Mouse (Mus musculus) layer of hippocampus, adult 11-12 months (tissue): ENCODE measurements around the gene Arhgef12.

Source experiments
- DNase-seq: peaks from one replicate; pipeline ENCODE4 v3.0.0; 2022; ENCODE audit warnings: low spot score

The Arhgef12 gene

DNA sequence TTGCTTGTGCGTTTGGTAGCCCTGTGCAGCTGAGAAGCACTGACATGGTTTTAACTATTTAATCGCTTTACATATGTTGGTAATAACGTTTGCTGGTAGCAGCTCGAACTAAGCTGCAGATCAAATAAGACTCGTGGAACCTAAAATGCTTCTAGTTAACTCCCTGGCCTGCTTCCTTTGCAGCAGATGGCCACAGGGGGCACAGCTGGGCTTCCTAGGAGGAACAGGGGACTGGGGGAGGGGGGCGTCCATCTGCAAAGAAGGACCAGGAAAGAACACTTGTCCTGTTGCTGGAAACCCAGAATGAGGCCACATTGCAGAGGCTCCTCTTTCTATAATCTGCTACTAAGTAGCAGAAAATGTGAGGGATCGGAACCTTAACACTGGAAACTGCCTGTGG is 186.8 kb downstream of the Arhgef12 start:
- DNase-seq = peak; percentile 35

DNA sequence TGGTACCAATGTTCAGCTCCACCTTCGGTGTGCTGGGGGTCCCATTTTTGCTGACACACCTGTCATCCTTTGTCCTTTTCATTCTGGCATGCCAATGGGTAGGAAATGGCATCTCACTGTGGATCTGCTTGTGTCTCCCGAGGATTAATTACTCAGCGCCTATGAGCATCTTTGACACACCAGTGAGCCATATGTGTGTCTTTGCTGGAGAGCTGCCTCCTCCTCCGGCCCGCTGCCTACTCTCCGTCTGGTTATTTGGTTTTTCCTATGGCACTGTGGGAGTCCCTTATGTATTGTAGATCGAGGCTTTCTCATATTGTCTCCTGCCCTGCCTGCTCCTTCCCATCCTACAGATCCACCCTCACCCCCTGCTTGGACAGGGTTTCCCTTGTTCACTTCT is 189.1 kb downstream of the Arhgef12 start:
- peak; percentile 77 for DNase-seq
